Mouse (Mus musculus) kidney, postnatal 4 days (tissue): ENCODE measurements around the gene Ip6k3.

Experiments
- DNase-seq, 2 experiments: peaks; one replicate each; pipeline ENCODE4 v3.0.0; 2021; ENCODE audit warnings: mixed read lengths in 2 of 2

The Ip6k3 gene

GRCm38 (mm10) chr17:27181666-27182065 is 14.1 kb upstream of the Ip6k3 start:
- DNase-seq, result peak; percentile 68 to 74

- DNase-seq, result no peak
These were observed 12.2 kb upstream of the Ip6k3 start for GRCm38 (mm10) chr17:27179681-27180280.

- DNase-seq, result no peak
These were observed 11.0 kb upstream of the Ip6k3 start for GRCm38 (mm10) chr17:27178427-27179177.

GRCm38 (mm10) chr17:27178019-27178418 is 10.4 kb upstream of the Ip6k3 start:
- DNase-seq, result peak; percentile 45 to 52

GRCm38 (mm10) chr17:27176754-27177153 is 9.2 kb upstream of the Ip6k3 start:
- no peak for DNase-seq

GRCm38 (mm10) chr17:27176287-27176686 is 8.7 kb upstream of the Ip6k3 start:
- no peak for DNase-seq

GRCm38 (mm10) chr17:27175196-27175874 is 7.7 kb upstream of the Ip6k3 start:
- peak; percentile 37 to 49 for DNase-seq

GRCm38 (mm10) chr17:27173715-27174114 is 6.1 kb upstream of the Ip6k3 start:
- no peak for DNase-seq

- no peak for DNase-seq
These were observed 4.9 kb upstream of the Ip6k3 start for GRCm38 (mm10) chr17:27172459-27172858.

- no peak for DNase-seq
These were observed 3.5 kb upstream of the Ip6k3 start for GRCm38 (mm10) chr17:27171121-27171520.

GRCm38 (mm10) chr17:27169952-27170695 is 2.5 kb upstream of the Ip6k3 start:
- no peak for DNase-seq

GRCm38 (mm10) chr17:27168569-27168968 is 974 bp upstream of the Ip6k3 start:
- DNase-seq, result no peak

- no peak for DNase-seq
These were observed 694 bp downstream of the Ip6k3 start for GRCm38 (mm10) chr17:27166901-27167300.

- peak; percentile 75 to 78 for DNase-seq
These were observed 2.4 kb downstream of the Ip6k3 start for GRCm38 (mm10) chr17:27165054-27165773.

- DNase-seq, result no peak
These were observed 6.7 kb downstream of the Ip6k3 start for GRCm38 (mm10) chr17:27160905-27161304.

- no peak for DNase-seq
These were observed 8.4 kb downstream of the Ip6k3 start for GRCm38 (mm10) chr17:27159169-27159568.

GRCm38 (mm10) chr17:27158439-27158838 is 9.2 kb downstream of the Ip6k3 start:
- peak; percentile 38 to 66 for DNase-seq

- no peak for DNase-seq
These were observed 11.8 kb downstream of the Ip6k3 start for GRCm38 (mm10) chr17:27155752-27156151.

- DNase-seq, result no peak
These were observed 12.7 kb downstream of the Ip6k3 start for GRCm38 (mm10) chr17:27154881-27155280.

GRCm38 (mm10) chr17:27154256-27154655 is 13.3 kb downstream of the Ip6k3 start:
- DNase-seq, result no peak

- DNase-seq, result no peak
These were observed 13.8 kb downstream of the Ip6k3 start for GRCm38 (mm10) chr17:27153773-27154193.

- no peak for DNase-seq
These were observed 14.4 kb downstream of the Ip6k3 start for GRCm38 (mm10) chr17:27152976-27153723.
